Mouse (Mus musculus) left cerebral cortex, postnatal 4 days (tissue): ENCODE results near the gene Arhgef2. TPM values are rescaled to one million over a fixed set of nuclear protein-coding genes. Genes with fewer than 3 reads are reported as not detected.
"Not testable (repeated sequence)": the region's sequence is repeated elsewhere in the genome, so short reads cannot be mapped to it uniquely, and the experiment has no call there.

Source experiments
- DNase-seq: peaks from one replicate; pipeline ENCODE4 v3.0.0-alpha.2; 2022
- intact Hi-C: fragments of 180-260 bp; cut with DNase I; formaldehyde crosslinking; loops from one replicate; pipeline ENCODE4 v1.15.1; 2025
- total RNA-seq, 2 experiments: library from RNA; stranded (reverse); gene quantifications; 2 replicates each; pipeline ENCODE4 v1.2.3; 2021

Gene Arhgef2
- 100 to 1,000 TPM; 129 to 134 TPM for total RNA-seq

- not testable (repeated sequence) for DNase-seq
- intact Hi-C loops = loop anchor here (10.0 kb wide), 1 partner anchor 139 kb away; no protein-coding TSS in a partner anchor
These were observed at the start of gene Arhgef2 for GRCm38 (mm10) chr3:88605666-88606065. Arhgef2 (plus strand) TSS chr3:88605966.

GRCm38 (mm10) chr3:88556616-88557015, 49.1 kb upstream of the Arhgef2 start:
- no peak for DNase-seq
- intact Hi-C loops = no loop called here

GRCm38 (mm10) chr3:88559596-88559995, 46.2 kb upstream of the Arhgef2 start:
- DNase-seq = no peak
- intact Hi-C loops = no loop called here

GRCm38 (mm10) chr3:88561989-88562388, 43.8 kb upstream of the Arhgef2 start:
- intact Hi-C loops = no loop called here

GRCm38 (mm10) chr3:88563442-88563841, 42.3 kb upstream of the Arhgef2 start:
- DNase-seq = no peak
- intact Hi-C loops = no loop called here

More at GRCm38 (mm10) chr3:88561989-88562388, 43.8 kb upstream of the Arhgef2 start:
- no peak for DNase-seq

GRCm38 (mm10) chr3:88563966-88564365, 41.8 kb upstream of the Arhgef2 start:
- intact Hi-C loops = no loop called here
- DNase-seq = no peak

- no peak for DNase-seq
- intact Hi-C loops = no loop called here
These were observed 39.6 kb upstream of the Arhgef2 start for GRCm38 (mm10) chr3:88566116-88566515.

GRCm38 (mm10) chr3:88566536-88567061, 39.2 kb upstream of the Arhgef2 start:
- intact Hi-C loops = no loop called here
- no peak for DNase-seq

GRCm38 (mm10) chr3:88567892-88568291, 37.9 kb upstream of the Arhgef2 start:
- intact Hi-C loops = no loop called here
- no peak for DNase-seq

- intact Hi-C loops = no loop called here
- no peak for DNase-seq
These were observed 37.2 kb upstream of the Arhgef2 start for GRCm38 (mm10) chr3:88568615-88569014.

- no peak for DNase-seq
- intact Hi-C loops = no loop called here
These were observed 36.7 kb upstream of the Arhgef2 start for GRCm38 (mm10) chr3:88569093-88569492.

- no peak for DNase-seq
- intact Hi-C loops = no loop called here
These were observed 36.1 kb upstream of the Arhgef2 start for GRCm38 (mm10) chr3:88569694-88570093.

GRCm38 (mm10) chr3:88570341-88570740, 35.4 kb upstream of the Arhgef2 start:
- no peak for DNase-seq
- intact Hi-C loops = no loop called here

- intact Hi-C loops = no loop called here
These were observed 33.9 kb upstream of the Arhgef2 start for GRCm38 (mm10) chr3:88571856-88572255.

GRCm38 (mm10) chr3:88572835-88573234, 32.9 kb upstream of the Arhgef2 start:
- DNase-seq = no peak
- intact Hi-C loops = no loop called here

More at GRCm38 (mm10) chr3:88571856-88572255, 33.9 kb upstream of the Arhgef2 start:
- no peak for DNase-seq

GRCm38 (mm10) chr3:88573810-88574209, 32.0 kb upstream of the Arhgef2 start:
- DNase-seq = no peak
- intact Hi-C loops = no loop called here

GRCm38 (mm10) chr3:88575540-88575939, 30.2 kb upstream of the Arhgef2 start, which contains the start of gene Ssr2:
Ssr2 (plus strand) TSS chr3:88575876.
- no peak for DNase-seq
- intact Hi-C loops = no loop called here

GRCm38 (mm10) chr3:88577846-88578245, 27.9 kb upstream of the Arhgef2 start:
- intact Hi-C loops, DNase-seq: not testable (repeated sequence)

- intact Hi-C loops = no loop called here
These were observed 27.0 kb upstream of the Arhgef2 start for GRCm38 (mm10) chr3:88578498-88579424.

GRCm38 (mm10) chr3:88579454-88580117, 26.2 kb upstream of the Arhgef2 start:
- intact Hi-C loops = no loop called here
- DNase-seq = peak; percentile 67

More at GRCm38 (mm10) chr3:88578498-88579424, 27.0 kb upstream of the Arhgef2 start:
- no peak for DNase-seq

- DNase-seq = no peak
- intact Hi-C loops = no loop called here
These were observed 20.0 kb upstream of the Arhgef2 start for GRCm38 (mm10) chr3:88585769-88586168.
